Mouse (Mus musculus) olfactory bulb, adult 2 months (tissue): Measurements from ENCODE around the gene Nsl1.

Source experiments
- CTCF ChIP-seq: fragments of 200-500 bp; IDR thresholded peaks from 2 replicates; pipeline ENCODE4 v1.5.1; 2012; ENCODE audit warnings: low read depth, mild to moderate bottlenecking, low read length, moderate library complexity; ENCODE audit not compliant: insufficient read depth
- POLR2A ChIP-seq: fragments of 200-500 bp; IDR thresholded peaks from 2 replicates; pipeline ENCODE4 v1.6.1; 2012; ENCODE audit warnings: mild to moderate bottlenecking, low read depth, low read length, moderate library complexity; ENCODE audit not compliant: insufficient read depth

DNA sequence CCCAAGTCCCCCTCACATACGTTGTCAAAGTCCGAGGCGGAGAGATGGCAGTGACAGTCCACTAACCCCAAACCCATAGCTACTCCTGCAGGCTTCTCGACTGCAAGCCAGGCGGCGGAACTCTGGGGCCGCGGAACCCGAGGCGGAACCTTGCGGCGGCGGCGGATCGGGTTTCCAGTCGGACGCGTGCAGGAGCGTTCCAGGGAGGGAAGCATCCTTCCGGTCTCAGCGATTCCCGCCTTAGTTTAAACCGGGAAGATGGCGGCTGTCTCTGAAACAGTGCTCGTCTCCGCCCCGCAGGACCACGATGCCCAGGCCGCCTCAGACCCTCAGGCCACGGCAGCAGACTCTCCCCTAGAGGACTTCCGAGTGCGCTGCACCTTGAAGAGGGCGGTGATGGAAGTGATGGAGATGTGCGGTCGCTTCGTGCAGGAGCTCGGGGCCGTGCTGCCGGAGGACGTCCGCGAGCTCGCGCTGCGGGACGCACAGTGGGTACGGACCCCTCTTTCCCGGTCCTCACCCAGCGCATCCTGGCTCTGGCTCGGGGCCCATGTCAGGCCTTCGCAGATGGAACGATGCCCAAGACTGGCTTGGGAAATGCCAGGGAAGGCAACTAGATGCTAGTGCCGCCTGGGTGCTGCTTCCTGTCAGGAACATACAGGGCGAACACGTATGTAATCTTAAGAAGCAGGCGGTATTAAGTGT, at the start of gene Nsl1, which contains the start of gene Tatdn3:
- TF ChIP-seq CTCF (0 out of 2 replicates have a peak, but pooled peaks have one; percentile 40), POLR2A (peak; percentile 73)
